Mouse (Mus musculus): Measurements from ENCODE around the gene Cadps. TPM values are rescaled to one million over a fixed set of nuclear protein-coding genes. Genes with fewer than 3 reads are reported as not detected.

The Cadps gene
- polyA plus RNA-seq, 1 experiment from 2014 or later, result 0.03 TPM

DNA sequence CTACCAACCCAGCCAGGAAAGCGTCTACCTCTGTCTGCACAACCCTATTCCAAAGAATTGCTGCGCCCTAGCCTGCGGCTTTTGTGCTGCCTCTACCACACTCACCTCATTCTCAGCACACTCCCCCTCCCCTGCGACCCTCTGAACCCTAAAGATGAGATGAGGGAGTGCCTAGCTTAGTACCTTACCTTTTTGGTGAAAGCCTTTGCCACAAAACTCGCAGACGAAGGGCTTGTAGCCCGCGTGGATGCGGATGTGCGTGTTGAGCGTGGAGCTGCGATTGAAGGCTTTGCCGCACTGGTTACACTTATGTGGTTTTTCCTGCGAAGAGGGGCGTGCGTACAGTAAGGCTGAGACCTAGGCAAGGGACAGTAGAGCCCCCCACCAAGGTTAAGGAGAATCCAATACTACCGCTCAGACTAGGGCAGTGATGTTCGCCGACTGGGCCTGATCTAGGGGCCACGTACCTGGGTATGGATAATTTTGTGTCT, 479.4 kb downstream of the Cadps start:
- Histone ChIP-seq H3K27me3 (peaks cover 100% of the 10 kb centered on the region), H3K27ac (no peak overlapping the region), H3K4me3 (replicated peaks) (no peak overlapping the region), H3K4me2 (no peak overlapping the region), H3K9me3 (replicated peaks) (no peaks in the 10 kb centered on the region), H3K9ac (no peak overlapping the region), H3K36me3 (no peaks in the 10 kb centered on the region), H3K4me1 (replicated peaks) (no peaks in the 10 kb centered on the region)
- ATAC-seq (ENCODE audit: low read depth), result no peak
- no peak for DNase-seq
- 4% methylated on average over 20 of the region's 20 CpGs for WGBS (ENCODE audit: insufficient replicate concordance)

DNA sequence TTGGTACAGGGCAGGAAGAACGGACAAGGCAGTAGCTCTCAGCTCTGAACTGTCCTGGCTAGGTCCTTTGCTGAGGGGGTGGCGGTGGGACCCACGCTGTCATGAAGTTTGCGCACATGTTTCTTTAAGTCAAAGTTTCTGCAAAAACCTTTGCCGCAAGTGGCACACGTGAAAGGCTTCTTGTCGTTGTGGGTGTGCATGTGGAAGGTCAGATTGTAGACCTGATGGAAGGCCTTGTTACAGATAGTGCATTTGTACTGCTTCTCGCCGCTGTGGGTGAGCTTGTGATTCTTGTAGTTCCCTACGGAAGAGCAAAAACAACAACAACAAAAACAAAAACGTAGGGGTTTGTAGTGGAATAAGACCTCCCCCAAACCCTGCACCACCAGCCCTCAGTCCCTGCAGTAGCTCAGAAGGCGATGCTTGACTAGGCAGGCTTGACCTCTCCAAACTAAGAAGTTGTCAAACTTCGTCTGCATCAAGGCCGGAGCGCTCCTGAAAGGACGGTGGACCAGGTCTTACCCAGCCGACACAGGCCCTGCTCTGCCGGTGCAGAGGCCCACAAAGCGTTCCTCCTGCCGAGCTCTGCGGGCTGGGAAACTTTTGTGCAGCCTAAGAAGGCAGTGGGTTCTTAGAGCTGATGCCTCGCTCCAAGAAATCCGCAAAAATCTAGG, 480.3 kb downstream of the Cadps start:
- WGBS (ENCODE audit: insufficient replicate concordance), result 3% methylated on average over 23 of the region's 23 CpGs
- no peaks in the 10 kb centered on the region for H3K36me3 ChIP-seq
- no peak for DNase-seq

DNA sequence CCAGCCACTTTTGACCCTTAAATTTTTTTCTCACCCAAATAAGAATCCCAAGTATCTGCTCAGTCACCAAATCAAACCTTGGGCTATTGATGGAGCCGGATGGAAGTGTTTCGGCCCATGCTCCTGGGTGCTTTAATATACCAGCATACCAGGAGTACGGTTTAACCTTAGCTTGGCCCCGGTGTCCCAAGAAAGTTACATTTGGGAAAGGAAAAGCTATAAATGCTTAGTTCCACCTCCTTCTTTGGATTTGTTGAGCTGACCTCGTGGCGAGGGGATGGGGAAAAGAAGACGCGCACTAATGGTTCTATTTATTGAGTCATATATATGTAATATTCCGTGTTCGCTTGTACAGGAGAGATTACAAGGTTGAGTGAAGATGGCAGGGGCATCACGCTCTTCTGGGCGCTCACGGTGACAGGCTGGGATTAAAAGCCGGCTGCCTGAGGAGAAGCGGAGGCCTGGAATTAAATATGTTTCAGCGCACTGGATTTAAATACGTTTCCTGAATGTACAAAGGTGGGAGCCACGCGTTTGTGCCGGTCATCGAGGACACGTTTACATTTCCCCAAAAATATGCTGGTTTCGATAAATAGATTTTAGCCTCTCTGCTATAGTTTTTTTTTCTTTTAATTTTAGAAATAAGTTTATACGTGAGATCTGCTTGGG, 481.0 kb downstream of the Cadps start:
- no peak overlapping the region for H3K4me2 ChIP-seq
- no peak overlapping the region for H3K27ac ChIP-seq
- ATAC-seq (ENCODE audit: low read depth) (no peak), DNase-seq (no peak)
- WGBS (ENCODE audit: insufficient replicate concordance), result 4% methylated on average over 24 of the region's 24 CpGs
- H3K27me3 ChIP-seq, result peaks cover 100% of the 10 kb centered on the region
- no peaks in the 10 kb centered on the region for H3K4me1 ChIP-seq (replicated peaks)
- H3K36me3 ChIP-seq, result no peaks in the 10 kb centered on the region
- H3K9ac ChIP-seq, result no peak overlapping the region
- H3K9me3 ChIP-seq (replicated peaks), result no peaks in the 10 kb centered on the region
- no peak overlapping the region for H3K4me3 ChIP-seq (replicated peaks)

More for the DNA sequence above, 480.3 kb downstream of the Cadps start:
- H3K27me3 ChIP-seq, result peaks cover 100% of the 10 kb centered on the region
- no peak overlapping the region for H3K4me2 ChIP-seq
- no peaks in the 10 kb centered on the region for H3K9me3 ChIP-seq (replicated peaks)
- no peak overlapping the region for H3K9ac ChIP-seq
- no peak for ATAC-seq (ENCODE audit: low read depth)
- H3K27ac ChIP-seq, result no peak overlapping the region
- H3K4me3 ChIP-seq (replicated peaks), result no peak overlapping the region
- no peaks in the 10 kb centered on the region for H3K4me1 ChIP-seq (replicated peaks)

DNA sequence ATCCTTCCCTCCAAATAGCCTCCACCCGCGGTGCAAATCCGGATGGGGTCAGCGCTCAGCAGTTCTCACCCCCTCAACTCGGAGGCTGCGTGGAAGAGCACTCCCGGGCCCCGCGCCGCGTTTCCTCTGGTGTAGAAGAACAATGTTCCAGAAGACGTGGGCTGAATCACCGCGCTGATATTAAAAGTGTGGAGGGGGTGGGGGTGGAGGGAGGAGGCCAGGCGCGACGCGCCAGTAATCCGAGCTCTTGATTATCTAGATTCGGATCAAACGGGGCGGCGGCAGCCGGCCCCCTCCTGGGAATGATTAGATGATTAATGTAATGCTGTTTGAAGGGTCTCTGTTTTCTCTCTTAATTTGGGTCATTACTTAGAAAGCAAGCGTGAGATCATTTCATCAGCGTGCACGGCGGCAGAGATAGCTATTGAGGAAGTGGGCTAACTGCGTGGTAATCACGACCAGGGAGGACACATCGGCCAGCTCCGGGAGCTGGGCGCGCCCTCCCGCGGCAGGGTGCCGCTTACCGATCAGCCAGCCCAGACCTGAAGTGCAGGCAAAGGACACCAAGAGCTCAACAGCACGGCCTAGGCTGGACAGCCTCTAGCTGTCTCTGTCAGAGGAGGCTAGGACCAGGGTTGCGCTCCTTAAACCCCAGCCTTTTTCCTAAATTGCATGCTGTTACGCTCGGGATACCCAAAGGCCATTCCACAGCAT, 481.6 kb downstream of the Cadps start:
- ATAC-seq (ENCODE audit: low read depth) (no peak), DNase-seq (no peak)
- peaks cover 100% of the 10 kb centered on the region for H3K27me3 ChIP-seq
- H3K4me2 ChIP-seq, result no peak overlapping the region
- no peak overlapping the region for H3K27ac ChIP-seq
- H3K9ac ChIP-seq, result no peak overlapping the region
- no peak overlapping the region for H3K4me3 ChIP-seq (replicated peaks)
- WGBS (ENCODE audit: insufficient replicate concordance), result 2% methylated on average over 42 of the region's 42 CpGs
- no peaks in the 10 kb centered on the region for H3K36me3 ChIP-seq
- H3K9me3 ChIP-seq (replicated peaks), result no peaks in the 10 kb centered on the region
- no peaks in the 10 kb centered on the region for H3K4me1 ChIP-seq (replicated peaks)

DNA sequence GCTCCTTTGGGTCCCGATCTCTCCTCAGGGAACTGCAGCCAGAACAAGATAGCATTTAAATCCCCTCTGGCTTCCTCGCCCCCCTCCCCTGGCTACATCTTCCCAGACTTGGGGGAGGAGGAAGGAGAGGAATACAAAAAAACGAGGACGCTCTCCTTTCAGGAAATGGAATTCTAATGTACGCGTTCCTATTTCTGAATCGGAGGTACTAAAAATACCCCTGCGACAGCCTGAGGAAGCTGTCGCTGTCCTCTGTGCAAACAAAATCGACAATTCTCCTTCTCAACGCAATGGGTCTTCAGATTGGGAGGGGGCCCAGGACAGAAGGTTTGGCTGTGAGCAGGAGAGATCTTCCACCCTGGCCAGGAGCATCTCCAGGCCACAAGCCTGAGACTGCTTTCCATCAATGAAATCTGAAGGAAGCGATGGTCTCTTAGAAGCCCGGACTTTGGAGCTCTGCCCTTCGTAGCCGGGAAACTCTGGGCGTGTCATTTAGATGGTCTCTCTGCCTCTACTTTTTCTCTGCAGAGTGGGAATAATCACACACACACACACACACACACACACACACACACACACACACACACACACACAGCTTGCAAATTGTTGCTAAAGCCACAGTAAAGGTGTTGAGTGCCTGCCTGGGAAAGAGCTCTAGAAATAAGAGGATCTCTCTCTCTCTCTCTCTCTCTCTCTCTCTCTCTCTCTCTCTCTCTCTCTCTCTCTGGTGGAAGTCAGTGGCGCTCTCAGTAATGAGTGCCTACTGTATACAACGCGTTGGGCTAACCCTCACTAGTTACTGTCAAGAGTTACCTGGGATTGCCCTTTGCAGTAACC, 482.4 kb downstream of the Cadps start:
- no peaks in the 10 kb centered on the region for H3K36me3 ChIP-seq
- no peak overlapping the region for H3K4me2 ChIP-seq
- H3K9me3 ChIP-seq (replicated peaks), result no peaks in the 10 kb centered on the region
- H3K27ac ChIP-seq, result no peak overlapping the region
- H3K4me1 ChIP-seq (replicated peaks), result no peaks in the 10 kb centered on the region
- DNase-seq, result no peak
- no peak overlapping the region for H3K4me3 ChIP-seq (replicated peaks)
- WGBS (ENCODE audit: insufficient replicate concordance), result 3% methylated on average over 19 of the region's 19 CpGs
- H3K27me3 ChIP-seq, result peaks cover 99% of the 10 kb centered on the region
- ATAC-seq (ENCODE audit: low read depth), result no peak
- H3K9ac ChIP-seq, result no peak overlapping the region

DNA sequence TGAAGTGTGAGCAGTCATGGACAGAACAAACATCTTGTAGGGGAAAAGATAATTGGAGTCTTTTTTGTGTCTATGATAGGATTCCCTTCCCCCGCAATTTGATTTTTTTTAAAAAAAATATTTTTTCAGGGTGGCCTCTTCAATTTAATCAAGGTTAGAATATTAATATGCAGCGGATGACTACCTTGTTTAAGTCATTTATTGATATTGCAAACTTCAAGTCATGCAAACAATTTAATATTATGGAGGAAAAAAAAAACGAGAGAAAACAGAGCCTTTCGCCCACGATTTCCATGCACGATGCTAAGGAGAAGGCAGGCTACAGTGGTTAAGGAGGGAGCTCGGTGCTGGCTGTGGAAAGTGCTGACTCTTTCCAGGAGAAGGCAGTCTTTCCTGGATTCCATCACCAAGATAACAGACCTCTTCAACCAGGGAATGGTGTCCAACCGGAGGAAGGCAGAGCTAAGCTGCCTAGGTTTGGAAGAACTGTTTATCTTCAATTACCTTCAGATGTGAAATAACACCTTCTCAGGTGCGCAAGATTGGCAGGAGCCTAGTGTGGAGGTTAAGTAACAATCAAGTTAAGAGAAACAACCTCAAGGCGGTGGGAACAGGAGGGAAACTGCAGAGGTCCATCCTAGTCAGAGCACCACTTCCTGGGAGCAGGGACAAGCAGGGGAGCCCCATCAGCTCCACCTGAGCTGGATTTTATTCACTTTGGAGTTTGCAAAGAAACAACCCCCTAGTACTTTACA, 483.9 kb downstream of the Cadps start:
- no peak overlapping the region for H3K4me3 ChIP-seq (replicated peaks)
- H3K36me3 ChIP-seq, result no peaks in the 10 kb centered on the region
- H3K9ac ChIP-seq, result no peak overlapping the region
- no peak overlapping the region for H3K4me2 ChIP-seq
- H3K27me3 ChIP-seq, result peaks cover 99% of the 10 kb centered on the region
- DNase-seq (no peak), ATAC-seq (ENCODE audit: low read depth) (no peak)
- H3K4me1 ChIP-seq (replicated peaks), result no peaks in the 10 kb centered on the region
- H3K27ac ChIP-seq, result no peak overlapping the region
- no peaks in the 10 kb centered on the region for H3K9me3 ChIP-seq (replicated peaks)
- WGBS (ENCODE audit: insufficient replicate concordance), result 3% methylated on average over 10 of the region's 10 CpGs

DNA sequence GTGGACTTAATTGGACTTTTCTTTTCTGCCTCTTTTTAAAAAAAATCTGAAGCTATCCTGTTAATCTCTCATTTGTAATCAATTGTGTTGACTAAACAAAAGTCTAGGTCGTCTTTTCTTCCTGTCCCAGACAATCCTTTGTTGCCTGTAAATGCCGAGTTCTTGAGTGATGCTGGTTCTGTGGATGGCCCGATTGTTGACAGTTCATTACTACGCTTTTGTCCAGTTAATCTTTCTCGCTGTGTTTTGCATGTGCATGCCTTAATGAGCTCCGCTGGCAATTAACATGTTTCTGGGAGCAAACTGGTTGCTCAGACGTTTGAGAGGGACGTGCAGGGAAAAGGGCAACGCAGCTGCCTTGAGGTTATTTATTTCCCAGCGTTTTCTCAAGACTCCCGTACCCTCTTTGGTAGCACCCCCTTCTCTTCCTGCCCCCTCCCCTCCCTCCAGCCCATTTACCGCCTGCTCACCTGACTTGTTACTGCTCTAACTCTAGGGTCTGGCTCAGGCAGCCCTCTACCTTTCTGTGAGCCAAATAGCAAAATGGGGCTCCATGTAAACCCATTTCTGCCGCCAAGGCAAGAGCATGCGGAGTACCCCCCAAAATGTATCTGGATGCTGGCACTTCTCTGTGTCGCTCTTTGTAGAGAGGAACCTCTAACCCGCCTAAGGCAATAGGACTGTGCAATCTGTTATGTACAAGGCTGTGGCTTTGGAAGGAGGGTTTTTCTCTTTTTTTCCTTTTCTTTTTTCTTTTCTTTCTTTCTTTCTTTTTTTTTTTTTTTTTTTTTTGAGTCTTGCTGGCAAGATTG, 484.7 kb downstream of the Cadps start:
- 5% methylated on average over 16 of the region's 16 CpGs for WGBS (ENCODE audit: insufficient replicate concordance)
- Histone ChIP-seq H3K9ac (no peak overlapping the region), H3K4me1 (replicated peaks) (no peaks in the 10 kb centered on the region), H3K4me2 (no peak overlapping the region), H3K27me3 (peaks cover 92% of the 10 kb centered on the region), H3K9me3 (replicated peaks) (no peaks in the 10 kb centered on the region), H3K36me3 (no peaks in the 10 kb centered on the region), H3K4me3 (replicated peaks) (no peak overlapping the region), H3K27ac (no peak overlapping the region)
- ATAC-seq (ENCODE audit: low read depth), result no peak
- no peak for DNase-seq

DNA sequence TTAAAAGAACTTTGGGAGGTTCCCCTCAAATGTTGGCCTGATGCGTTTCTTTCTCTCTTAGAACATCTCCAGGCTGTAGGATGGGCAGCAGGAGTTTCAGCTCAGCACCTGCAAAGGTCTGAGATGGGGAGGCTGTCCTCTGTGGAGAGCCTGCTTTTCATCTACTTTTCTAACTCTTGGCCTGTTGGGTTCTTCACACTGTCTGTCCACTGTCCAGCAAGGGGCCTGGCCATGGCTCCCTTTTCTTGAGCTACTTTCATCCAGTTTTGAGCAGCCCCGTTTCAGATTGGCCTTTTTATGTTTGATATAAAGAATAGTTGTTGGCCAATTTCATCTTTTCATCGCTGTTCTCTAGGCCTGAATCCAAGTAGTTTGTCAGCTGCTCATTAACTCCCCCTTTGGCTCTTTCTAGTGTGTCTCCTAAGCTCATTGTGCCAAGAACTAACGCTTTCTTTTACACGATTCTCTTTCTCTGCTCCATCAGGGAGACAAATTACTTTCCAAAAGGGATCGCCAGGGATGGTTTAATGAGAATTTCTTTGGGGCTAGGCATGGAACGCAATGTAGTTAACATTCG, 485.4 kb downstream of the Cadps start:
- no peak for DNase-seq

DNA sequence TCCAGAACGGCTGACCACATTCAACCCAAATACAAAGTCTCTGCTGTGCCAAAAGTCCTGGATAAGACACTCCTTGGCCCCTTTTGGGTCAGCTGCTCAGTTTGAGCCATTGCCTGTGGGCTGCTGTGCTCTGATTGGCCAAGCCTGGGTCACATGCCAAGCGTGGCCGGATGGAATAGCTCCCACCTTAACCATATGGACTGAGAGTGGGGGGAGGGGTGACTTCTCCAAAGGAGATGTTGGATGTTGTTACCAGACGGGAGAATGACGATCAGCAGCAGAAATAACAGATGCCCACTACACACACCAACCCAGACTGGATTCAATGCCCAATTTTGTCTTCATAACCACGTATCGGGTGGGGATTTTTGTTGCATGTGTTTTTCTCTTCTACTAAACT, 488.0 kb downstream of the Cadps start:
- peaks cover 59% of the 10 kb centered on the region for H3K27me3 ChIP-seq
- DNase-seq, result no peak
- no peak overlapping the region for H3K27ac ChIP-seq
- ATAC-seq (ENCODE audit: low read depth), result no peak
- H3K4me3 ChIP-seq (replicated peaks), result no peak overlapping the region
- H3K36me3 ChIP-seq, result no peaks in the 10 kb centered on the region
- no peaks in the 10 kb centered on the region for H3K9me3 ChIP-seq (replicated peaks)
- H3K4me1 ChIP-seq (replicated peaks), result no peaks in the 10 kb centered on the region
- WGBS (ENCODE audit: insufficient replicate concordance), result 28% methylated on average over 7 of the region's 7 CpGs
- H3K4me2 ChIP-seq, result no peak overlapping the region
- H3K9ac ChIP-seq, result no peak overlapping the region

More for the DNA sequence above, 485.4 kb downstream of the Cadps start:
- no peak overlapping the region for H3K4me2 ChIP-seq
- no peaks in the 10 kb centered on the region for H3K9me3 ChIP-seq (replicated peaks)
- no peak overlapping the region for H3K4me3 ChIP-seq (replicated peaks)
- H3K4me1 ChIP-seq (replicated peaks), result no peaks in the 10 kb centered on the region
- 10% methylated on average over 8 of the region's 8 CpGs for WGBS (ENCODE audit: insufficient replicate concordance)
- H3K9ac ChIP-seq, result no peak overlapping the region
- H3K27me3 ChIP-seq, result peaks cover 85% of the 10 kb centered on the region
- no peaks in the 10 kb centered on the region for H3K36me3 ChIP-seq
- H3K27ac ChIP-seq, result no peak overlapping the region
- ATAC-seq (ENCODE audit: low read depth), result no peak

DNA sequence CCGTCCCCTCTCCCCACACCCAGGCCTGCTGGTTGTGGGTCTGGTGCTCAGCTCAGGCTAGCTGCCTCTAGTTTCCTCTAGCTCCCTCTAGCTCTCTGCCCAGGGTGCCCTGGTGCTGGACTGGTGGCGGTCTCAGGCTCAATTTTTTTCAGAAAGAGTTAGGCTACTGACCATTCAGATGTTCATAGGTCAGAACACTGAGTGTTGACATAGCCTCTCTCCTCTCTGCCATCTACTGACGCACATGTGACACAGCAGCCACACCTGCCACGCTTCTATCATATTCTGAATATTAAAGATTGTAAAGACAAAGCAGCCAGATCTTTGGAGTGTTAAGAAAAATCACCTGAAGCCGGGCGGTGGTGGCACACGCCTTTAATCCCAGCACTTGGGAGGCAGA, 489.3 kb downstream of the Cadps start:
- Histone ChIP-seq H3K4me2 (no peak overlapping the region), H3K9ac (no peak overlapping the region), H3K27me3 (peaks cover 46% of the 10 kb centered on the region), H3K27ac (no peak overlapping the region), H3K36me3 (no peaks in the 10 kb centered on the region), H3K4me1 (replicated peaks) (no peaks in the 10 kb centered on the region), H3K4me3 (replicated peaks) (no peak overlapping the region), H3K9me3 (replicated peaks) (no peaks in the 10 kb centered on the region)
- DNase-seq (no peak), ATAC-seq (ENCODE audit: low read depth) (no peak)
- 54% methylated on average over 7 of the region's 7 CpGs for WGBS (ENCODE audit: insufficient replicate concordance)

Data from liver, embryonic 13.5 days (tissue).